Mouse (Mus musculus): ENCODE data around the gene Ythdf2. TPM values are rescaled to one million over a fixed set of nuclear protein-coding genes. Genes with fewer than 3 reads are reported as not detected.

Ythdf2 gene
- total RNA-seq, 2 experiments from 2014 or later, result 30.6 to 34.6 TPM

GRCm38 (mm10) chr4:132211091-132211942 is 786 bp downstream of the Ythdf2 start:
- DNase-seq, result peak in 1 of 2 experiments; percentile 32
- intact Hi-C loops (cut with DNase I), result loop anchor here (5.0 to 10.0 kb wide), 2 partner anchors 51 to 303 kb away; partner anchors contain the start of genes Gmeb1 and Sesn2

GRCm38 (mm10) chr4:132210325-132210724 is 1.8 kb downstream of the Ythdf2 start:
- no peak for DNase-seq
- intact Hi-C loops (cut with DNase I), result loop anchor here (5.0 to 10.0 kb wide), 2 partner anchors 52 to 304 kb away; partner anchors contain the start of genes Gmeb1 and Sesn2

- intact Hi-C loops (cut with DNase I), result no loop called here
- no peak for DNase-seq
These were observed 2.8 kb downstream of the Ythdf2 start for GRCm38 (mm10) chr4:132209299-132209698.

DNA sequence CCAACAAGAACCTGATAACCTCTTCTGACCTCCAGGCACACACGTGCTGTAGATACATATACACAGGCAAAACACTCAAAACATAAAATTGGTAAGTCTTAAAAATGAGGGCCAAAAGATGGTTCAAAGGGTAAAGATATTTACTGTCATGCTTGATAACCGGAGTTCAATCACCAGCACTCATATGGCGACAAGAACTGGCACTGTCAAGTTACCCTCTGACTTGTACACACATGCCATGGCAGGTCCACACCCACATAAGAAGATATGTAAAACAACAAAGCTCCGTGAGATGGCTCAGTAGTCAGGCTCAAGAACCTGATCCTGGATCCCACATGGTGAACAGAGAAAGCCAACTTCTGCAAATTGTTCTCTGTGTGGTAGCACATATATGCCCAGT is 4.8 kb downstream of the Ythdf2 start:
- DNase-seq, result no peak
- intact Hi-C loops (cut with DNase I), result no loop called here

- no peak for DNase-seq
- intact Hi-C loops (cut with DNase I), result loop anchor here (5.0 kb wide), 1 partner anchor 144 kb away; no protein-coding TSS in a partner anchor
These were observed 13.3 kb downstream of the Ythdf2 start for GRCm38 (mm10) chr4:132198771-132199170.

- intact Hi-C loops (cut with DNase I), result loop anchor here (5.0 kb wide), 1 partner anchor 144 kb away; no protein-coding TSS in a partner anchor
- peak in 1 of 2 experiments; percentile 16 for DNase-seq
These were observed 13.8 kb downstream of the Ythdf2 start for GRCm38 (mm10) chr4:132198285-132198712.

DNA sequence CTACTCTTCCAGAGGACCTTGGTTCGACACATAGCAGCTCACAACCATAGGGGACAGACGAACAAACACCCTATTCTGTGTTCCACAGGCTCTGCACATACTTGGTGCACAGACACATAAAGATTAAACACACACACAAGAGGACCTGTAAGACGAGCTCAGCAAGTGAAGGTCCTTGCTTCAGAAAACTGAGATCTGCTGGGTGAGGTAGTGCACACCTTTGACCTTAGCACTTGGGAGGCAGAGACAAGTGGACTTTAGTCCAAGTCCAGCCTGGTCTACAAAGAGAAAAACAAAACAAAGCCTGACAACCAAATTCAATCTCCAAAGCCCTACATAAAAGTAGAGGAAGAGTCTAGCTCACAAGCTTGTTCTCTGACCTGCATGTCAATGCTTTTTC is 17.1 kb downstream of the Ythdf2 start:
- no peak for DNase-seq
- intact Hi-C loops (cut with DNase I), result loop anchor here (5.0 kb wide), 1 partner anchor 147 kb away; no protein-coding TSS in a partner anchor

GRCm38 (mm10) chr4:132194373-132194772 is 17.7 kb downstream of the Ythdf2 start:
- DNase-seq, result no peak
- intact Hi-C loops (cut with DNase I), result no loop called here

DNA sequence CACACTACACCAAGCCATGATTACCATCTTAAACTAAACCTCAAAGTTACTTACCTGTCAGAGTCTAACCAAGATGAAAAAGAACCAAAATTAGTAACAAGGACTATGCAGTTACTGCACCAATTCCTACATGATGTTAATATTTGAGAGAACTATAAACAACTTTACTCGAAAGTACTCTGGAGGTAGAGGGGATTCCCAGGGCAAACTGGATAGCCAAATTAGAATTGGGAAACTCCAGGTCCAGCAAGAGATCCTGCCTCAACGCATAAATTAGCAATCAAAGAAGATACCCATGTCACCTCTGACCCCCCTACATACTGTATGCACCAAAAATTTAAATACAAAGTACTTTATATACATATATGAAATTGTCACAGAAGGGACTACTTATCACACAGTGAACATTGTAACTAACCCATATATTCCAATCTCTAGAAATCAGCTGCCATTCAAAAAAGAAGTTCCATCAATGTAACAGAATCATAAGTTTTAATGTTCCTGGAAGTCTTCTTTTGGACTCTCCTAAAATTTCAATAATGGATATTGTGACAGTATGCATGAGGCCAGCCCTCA is 24.2 kb downstream of the Ythdf2 start:
- intact Hi-C loops (cut with DNase I), result no loop called here
- no peak for DNase-seq

- DNase-seq, result no peak
- intact Hi-C loops (cut with DNase I), result no loop called here
These were observed 28.9 kb downstream of the Ythdf2 start for GRCm38 (mm10) chr4:132183162-132183561.

DNA sequence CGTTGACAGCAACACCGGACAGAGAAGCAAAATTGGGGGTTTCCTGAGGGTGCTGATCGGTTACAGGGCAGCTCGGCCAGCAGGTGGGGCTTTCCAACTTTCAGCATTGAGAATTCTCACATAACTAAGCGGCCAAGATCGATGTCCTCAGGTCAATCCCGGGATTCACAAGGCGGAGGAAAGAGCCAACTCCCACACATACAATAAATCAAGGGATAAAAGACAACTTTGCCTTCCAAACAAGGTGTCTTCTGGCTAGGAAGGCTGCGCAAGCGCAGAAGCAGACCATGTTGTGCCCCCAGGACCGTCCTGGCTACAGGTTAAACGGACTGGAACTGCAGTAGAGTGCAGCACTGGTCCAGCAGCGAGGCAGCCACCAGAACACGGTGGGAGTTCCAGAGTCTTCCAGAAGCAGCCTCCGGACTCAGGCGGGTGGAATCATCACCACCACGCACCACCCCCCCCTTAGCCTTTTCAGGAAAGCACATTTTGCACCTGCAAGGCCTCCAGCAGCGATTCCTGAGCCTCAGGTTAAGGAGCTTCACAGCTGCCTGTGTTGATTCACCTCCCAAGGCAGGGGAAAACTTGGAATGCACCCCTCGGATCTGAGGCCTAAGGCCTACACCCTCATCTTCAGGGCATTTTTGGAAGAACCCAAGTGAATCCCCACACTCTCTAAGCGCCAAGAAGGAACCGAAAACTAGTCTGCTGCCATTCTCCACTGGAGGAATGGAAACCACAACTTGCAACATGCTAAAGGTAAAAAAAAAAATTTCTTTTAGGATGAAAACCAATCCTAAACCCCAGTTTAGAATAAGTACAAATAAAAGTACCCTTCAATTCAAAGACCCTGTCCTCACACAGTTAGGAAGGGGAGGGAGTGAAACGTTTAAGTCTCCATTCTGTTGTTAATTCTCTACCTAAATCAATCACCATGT is 30.1 kb downstream of the Ythdf2 start:
- DNase-seq, result no peak
- intact Hi-C loops (cut with DNase I), result no loop called here

DNA sequence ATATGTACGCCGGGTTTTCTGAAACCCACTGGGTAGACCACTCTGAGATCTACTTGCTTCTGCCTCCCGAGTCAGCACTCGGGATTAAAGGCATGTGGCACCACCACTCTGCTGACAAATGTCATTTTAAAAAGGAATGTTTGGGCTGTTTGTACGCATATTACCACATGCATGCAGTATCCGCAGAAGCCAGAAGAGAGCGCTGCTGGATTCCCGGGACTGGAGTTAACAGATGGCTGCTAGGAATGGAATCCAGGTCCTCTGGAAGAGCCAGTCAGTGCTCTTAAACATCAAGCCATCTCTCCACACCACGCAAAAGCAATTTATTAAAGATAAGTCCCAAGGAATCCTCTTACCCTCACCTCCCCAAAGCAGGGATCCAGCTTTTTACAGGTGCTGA is 31.4 kb downstream of the Ythdf2 start:
- DNase-seq, result peak; percentile 20 to 43
- intact Hi-C loops (cut with DNase I), result no loop called here

GRCm38 (mm10) chr4:132178630-132179059 is 33.5 kb downstream of the Ythdf2 start:
- peak; percentile 53 to 80 for DNase-seq
- intact Hi-C loops (cut with DNase I), result loop anchor here (1.0 to 5.0 kb wide), 2 partner anchors 89 to 201 kb away; no protein-coding TSS in a partner anchor

- intact Hi-C loops (cut with DNase I), result loop anchor here (5.0 kb wide), 1 partner anchor 199 kb away; no protein-coding TSS in a partner anchor
- DNase-seq, result no peak
These were observed 35.6 kb downstream of the Ythdf2 start for GRCm38 (mm10) chr4:132176474-132176873.

DNA sequence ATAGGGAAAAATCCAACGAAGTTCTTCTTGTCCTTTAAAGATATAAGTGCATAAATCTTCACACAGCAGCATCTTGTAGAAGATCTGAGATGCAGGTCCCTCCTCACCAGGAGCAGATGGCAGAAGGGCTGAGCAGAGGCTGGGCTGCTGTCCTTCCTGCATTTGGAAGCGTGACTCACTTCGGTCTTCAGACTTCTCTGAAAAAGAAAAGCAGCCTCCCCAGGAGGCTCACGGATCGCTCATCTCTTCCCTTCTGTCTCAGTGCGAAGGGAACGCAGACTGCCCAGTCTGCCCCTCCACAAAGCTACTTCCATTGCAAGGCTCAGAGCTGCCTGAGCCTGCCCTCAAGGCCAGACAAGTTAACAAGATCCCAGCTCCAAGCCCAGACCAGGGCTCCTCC is 41.2 kb downstream of the Ythdf2 start:
- DNase-seq, result no peak
- intact Hi-C loops (cut with DNase I), result no loop called here

DNA sequence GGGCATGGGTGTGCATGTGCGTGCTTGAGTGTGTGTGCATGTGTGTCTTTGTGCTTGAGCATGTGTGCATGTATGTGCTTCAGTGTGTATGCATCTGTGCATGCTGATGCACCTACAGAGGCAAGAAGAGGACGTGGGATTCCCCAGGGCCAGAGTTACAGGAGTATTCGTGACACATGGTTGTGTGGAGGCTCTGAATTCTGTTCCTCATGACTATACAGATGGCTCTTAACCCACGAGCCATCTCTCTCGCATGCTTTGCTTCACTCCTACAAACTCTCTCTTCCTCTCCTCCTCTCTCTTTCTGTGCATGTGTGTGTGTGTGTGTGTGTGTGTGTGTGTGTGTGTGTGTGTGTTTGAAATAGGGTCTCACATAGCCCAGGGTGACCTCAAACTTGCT is 42.3 kb downstream of the Ythdf2 start:
- no peak for DNase-seq
- intact Hi-C loops (cut with DNase I), result no loop called here

DNA sequence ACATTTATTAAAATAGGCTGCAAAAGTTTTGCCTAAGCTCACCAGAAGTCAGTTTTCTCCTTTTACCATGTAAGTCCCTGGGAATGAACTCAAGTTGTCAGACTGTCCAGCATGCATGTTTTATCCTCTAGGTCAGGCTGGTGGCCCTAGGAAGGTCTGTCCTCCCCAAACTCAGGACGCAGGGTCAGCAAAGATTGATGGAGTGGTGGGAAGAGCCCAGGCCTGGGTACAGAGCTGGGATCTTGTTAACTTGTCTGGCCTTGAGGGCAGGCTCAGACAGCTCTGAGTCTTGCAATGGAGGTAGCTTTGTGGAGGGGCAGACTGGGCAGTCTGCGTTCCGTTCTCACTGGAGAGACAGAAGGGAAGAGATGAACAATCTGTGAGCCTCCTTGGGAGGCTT is 42.8 kb downstream of the Ythdf2 start:
- no peak for DNase-seq
- intact Hi-C loops (cut with DNase I), result no loop called here

- DNase-seq, result no peak
- intact Hi-C loops (cut with DNase I), result no loop called here
These were observed 44.7 kb downstream of the Ythdf2 start for GRCm38 (mm10) chr4:132167436-132167835.

- DNase-seq, result no peak
- intact Hi-C loops (cut with DNase I), result no loop called here
These were observed 45.5 kb downstream of the Ythdf2 start for GRCm38 (mm10) chr4:132166350-132167290.

Measured in heart, postnatal 14 days (tissue).